Mouse (Mus musculus) intestine, embryonic 14.5 days (tissue): Measurements from ENCODE around the gene P2rx3. TPM values are rescaled to one million over a fixed set of nuclear protein-coding genes. Genes with fewer than 3 reads are reported as not detected.

Experiments
- polyA plus RNA-seq: library from polyadenylated mRNA; unstranded; fragments of >200 nt; fragmentation: Nextera tagmentation; extraction: Ambion mirVana; gene quantifications from 2 replicates; pipeline ENCODE4 v1.2.1, GENCODE M21; 2014

Gene P2rx3
- polyA plus RNA-seq, 1 experiment from 2014 or later: 0.62 TPM

Other genes with a start within 250 kb of the P2rx3 start
- 33.2 and 33.3 TPM in 2 replicates for gene Ube2l6, start 238.6 kb downstream of the P2rx3 start, polyA plus RNA-seq
- 0.27 TPM in 1 of 2 replicates, not detected in the other for gene Smtnl1, start 214.8 kb downstream of the P2rx3 start, polyA plus RNA-seq
- gene Timm10, start 210.5 kb downstream of the P2rx3 start, polyA plus RNA-seq: 73.7 and 75.5 TPM in 2 replicates
- 18.3 and 18.7 TPM in 2 replicates for gene Slc43a1, start 198.6 kb downstream of the P2rx3 start, polyA plus RNA-seq
- gene Rtn4rl2, start 150.8 kb downstream of the P2rx3 start, polyA plus RNA-seq: 0.99 and 1.9 TPM in 2 replicates
- 46.7 and 54.7 TPM in 2 replicates for gene Slc43a3, start 100.9 kb downstream of the P2rx3 start, polyA plus RNA-seq
- not detected in 2 replicates for gene Prg2, start 57.0 kb downstream of the P2rx3 start, polyA plus RNA-seq
- gene Prg3, start 49.2 kb downstream of the P2rx3 start, polyA plus RNA-seq: not detected in 2 replicates
- 308 and 334 TPM in 2 replicates for gene Ssrp1, start 228 bp downstream of the P2rx3 start, polyA plus RNA-seq
- gene Tnks1bp1, start 10.6 kb upstream of the P2rx3 start, polyA plus RNA-seq: 11.7 and 15.3 TPM in 2 replicates
- gene Aplnr, start 98.8 kb upstream of the P2rx3 start, polyA plus RNA-seq: 53.6 and 54.3 TPM in 2 replicates
- 5.2 and 5.4 TPM in 2 replicates for gene Lrrc55, start 159.7 kb upstream of the P2rx3 start, polyA plus RNA-seq